Mouse (Mus musculus): ENCODE data around the gene Ccdc116. TPM values are rescaled to one million over a fixed set of nuclear protein-coding genes. Genes with fewer than 3 reads are reported as not detected.

Ccdc116 gene
- total and polyA plus RNA-seq, 3 experiments: 4.4 to 9.7 (median 8.9) TPM

DNA sequence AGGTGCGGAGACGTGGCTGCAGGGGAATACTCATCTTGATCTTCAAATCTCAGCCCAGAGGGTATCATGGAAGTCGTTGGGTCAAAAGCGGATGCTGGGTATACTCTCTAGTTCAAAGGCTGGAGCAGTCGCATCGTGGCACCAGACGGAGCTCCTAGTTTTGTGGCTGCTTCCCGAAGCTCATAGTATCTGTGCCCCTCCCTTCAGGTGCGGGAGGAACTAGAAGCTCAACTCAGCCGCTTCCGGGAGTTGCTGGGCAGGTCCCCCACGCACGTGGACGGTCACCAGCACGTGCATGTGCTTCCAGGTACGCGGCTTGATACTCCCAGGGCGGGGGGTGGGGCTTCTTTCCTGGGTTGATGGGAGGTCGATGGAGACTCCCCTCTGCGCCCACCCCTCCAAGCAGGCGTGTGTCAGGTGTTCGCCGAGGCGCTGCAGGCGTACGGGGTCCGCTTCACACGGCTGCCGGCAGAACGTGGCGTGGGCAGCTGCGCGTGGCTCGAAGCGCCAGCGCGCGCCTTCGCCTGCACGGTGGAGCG is 431 bp upstream of the Ccdc116 start (continued):
- TF ChIP-seq KAT2A (IDR thresholded peaks at IDR 0.05; ENCODE audit: insufficient replicate concordance, low read length): 0 out of 2 replicates have a peak, but pooled peaks have one; percentile 8
- TF ChIP-seq ZKSCAN1 (IDR thresholded peaks at IDR 0.05; ENCODE audit: borderline replicate concordance, low read depth, low read length): no peak
- peak; percentile 33; the same call in 1 of the 2 replicates for TF ChIP-seq SIN3A (IDR thresholded peaks at IDR 0.05; ENCODE audit: low read length)
- TF ChIP-seq HCFC1 (IDR thresholded peaks at IDR 0.05; ENCODE audit: low read depth, low read length): no peak; the same call in 1 of the 2 replicates

DNA sequence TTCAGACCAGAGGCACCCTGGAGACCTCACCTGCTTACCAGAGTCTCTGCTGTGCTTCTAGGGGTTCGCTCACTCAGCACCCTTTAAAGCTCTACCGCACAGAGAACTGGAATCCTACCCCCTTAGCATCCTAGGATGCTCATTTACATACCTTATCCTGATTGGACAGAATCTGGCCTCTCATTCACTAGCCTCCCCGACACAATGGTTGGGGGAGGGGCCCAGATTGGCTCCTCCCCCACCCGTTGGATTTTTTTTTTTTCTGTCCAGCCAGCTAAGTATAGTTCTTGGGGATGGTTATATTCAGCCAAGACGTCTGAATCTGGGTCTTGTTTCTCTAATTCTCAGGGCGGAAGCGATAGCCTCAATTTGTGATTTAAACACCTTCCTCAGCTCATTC is 2.7 kb downstream of the Ccdc116 start, which contains the start of gene Ydjc:
Gene Ydjc (plus strand): TSS at position 283 of the 400 bp plus-strand sequence.
- H3K4me3 ChIP-seq (replicated peaks in 1 of 3; ENCODE audit: low read depth in 2 of 3, low read length in 2 of 3, poor library complexity in 1 of 3): no peak within 1 kb of the TSS
- H3K4me2 ChIP-seq (ENCODE audit: insufficient read depth, low read depth, poor library complexity, severe bottlenecking): no peak within 1 kb of the TSS
- TF ChIP-seq ZNF384 (IDR thresholded peaks at IDR 0.05; ENCODE audit: low read depth, low read length) (peak; percentile 79), MXI1 (IDR thresholded peaks at IDR 0.05; ENCODE audit: low read depth, low read length) (no peak), CHD2 (IDR thresholded peaks at IDR 0.05; ENCODE audit: low read length) (peak; percentile 41; the same call in 1 of the 2 replicates)
- in situ Hi-C loops (cut with MboI; ENCODE audit: low pct_ligation_motif_present, low pct_unique_long_range_greater_than_20kb, low sequenced_read_pairs): no loop called here
- no peaks in the 10 kb centered on the region for H3K27me3 ChIP-seq (replicated peaks)
- DNase-seq (ENCODE audit: extremely low read depth): peak; percentile 59
- H3K27ac ChIP-seq (ENCODE audit: insufficient read depth, low read depth): no peak within 1 kb of the TSS
- dilution Hi-C loops (cut with MboI; ENCODE audit: extremely low pct_ligation_motif_present, extremely low pct_unique_long_range_greater_than_20kb, low sequenced_read_pairs): no loop called here
- H3K79me2 ChIP-seq (replicated peaks; ENCODE audit: control insufficient read depth, extremely low read depth, insufficient read depth, poor library complexity, severe bottlenecking): peaks cover 4% of the 10 kb centered on the region; the same call in 1 of the 2 replicates
- no peaks in the 10 kb centered on the region for H3K9me3 ChIP-seq (replicated peaks; ENCODE audit: low read length)
- H3K4me1 ChIP-seq (ENCODE audit: control insufficient read depth in 1 of 2, insufficient read depth in 2 of 2): peaks cover 7 to 33% of the 10 kb centered on the region in 2 experiments
- H3K9ac ChIP-seq (ENCODE audit: insufficient read depth, low read depth): no peak within 1 kb of the TSS
- H3K36me3 ChIP-seq (replicated peaks in 1 of 2; ENCODE audit: control insufficient read depth in 1 of 2, insufficient read depth in 1 of 2, low read length in 1 of 2): peaks cover 0 to 41% of the 10 kb centered on the region in 2 experiments

DNA sequence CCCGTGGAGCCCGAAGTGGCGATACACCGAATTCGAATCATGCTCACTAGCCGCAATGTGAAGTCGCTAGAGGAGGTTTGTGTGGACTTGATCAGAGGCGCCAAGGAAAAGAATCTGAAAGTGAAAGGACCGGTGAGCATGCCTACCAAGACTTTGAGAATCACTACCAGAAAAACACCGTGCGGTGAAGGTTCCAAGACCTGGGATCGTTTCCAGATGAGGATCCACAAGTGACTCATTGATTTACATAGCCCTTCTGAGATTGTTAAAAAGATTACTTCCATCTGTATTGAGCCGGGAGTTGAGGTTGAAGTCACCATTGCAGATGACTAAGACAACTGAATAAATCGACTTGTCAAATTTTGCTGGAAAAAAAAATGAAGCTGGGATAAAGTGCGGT is 9.7 kb downstream of the Ccdc116 start:
- no peak for TF ChIP-seq CTCF (conservative IDR thresholded peaks at IDR 0.05 in 1 of 2, IDR thresholded peaks at IDR 0.05 in 1 of 2; ENCODE audit: low read depth in 2 of 2, low read length in 2 of 2)
- TF ChIP-seq RCOR1 (conservative IDR thresholded peaks at IDR 0.05; ENCODE audit: low read depth, low read length): no peak
- no peak for TF ChIP-seq NELFE (IDR thresholded peaks at IDR 0.05; ENCODE audit: low read depth, low read length)
- TF ChIP-seq HCFC1 (IDR thresholded peaks at IDR 0.05; ENCODE audit: low read depth, low read length): no peak
- TF ChIP-seq SIN3A (IDR thresholded peaks at IDR 0.05; ENCODE audit: low read length): no peak
- no peak for TF ChIP-seq MXI1 (IDR thresholded peaks at IDR 0.05; ENCODE audit: low read depth, low read length)
- no peak for TF ChIP-seq USF1 (IDR thresholded peaks at IDR 0.05; ENCODE audit: low read depth, low read length)
- no peak for TF ChIP-seq CHD2 (IDR thresholded peaks at IDR 0.05; ENCODE audit: low read length)
- no peak for TF ChIP-seq BHLHE40 (IDR thresholded peaks at IDR 0.05; ENCODE audit: low read depth, low read length)
- TF ChIP-seq SMC3 (IDR thresholded peaks at IDR 0.05; ENCODE audit: low read depth, low read length): no peak
- TF ChIP-seq POLR2A (IDR thresholded peaks at IDR 0.05; ENCODE audit: low read depth, low read length): no peak
- TF ChIP-seq ZC3H11A (IDR thresholded peaks at IDR 0.05; ENCODE audit: low read depth, low read length): no peak
- no peak for TF ChIP-seq EP300 (IDR thresholded peaks at IDR 0.05; ENCODE audit: low read length)
- no peak for TF ChIP-seq ELF1 (IDR thresholded peaks at IDR 0.05; ENCODE audit: low read depth, low read length)
- no peak for TF ChIP-seq USF2 (conservative IDR thresholded peaks at IDR 0.05; ENCODE audit: low read depth, low read length)
- no peak for TF ChIP-seq E2F4 (IDR thresholded peaks at IDR 0.05; ENCODE audit: insufficient replicate concordance, low read depth, low read length)
- in situ Hi-C loops (cut with MboI; ENCODE audit: low pct_ligation_motif_present, low pct_unique_long_range_greater_than_20kb, low sequenced_read_pairs): no loop called here

More for the DNA sequence above, 9.7 kb downstream of the Ccdc116 start:
- Histone ChIP-seq H3K36me3 (replicated peaks in 1 of 2; ENCODE audit: control insufficient read depth in 1 of 2, insufficient read depth in 1 of 2, low read length in 1 of 2) (peaks cover 0 to 16% of the 10 kb centered on the region in 2 experiments), H3K79me2 (replicated peaks; ENCODE audit: control insufficient read depth, extremely low read depth, insufficient read depth, poor library complexity, severe bottlenecking) (no peaks in the 10 kb centered on the region), H3K27me3 (replicated peaks) (no peaks in the 10 kb centered on the region), H3K9me3 (replicated peaks; ENCODE audit: low read length) (no peaks in the 10 kb centered on the region), H3K4me2 (ENCODE audit: insufficient read depth, low read depth, poor library complexity, severe bottlenecking) (no peak overlapping the region), H3K4me1 (ENCODE audit: control insufficient read depth in 1 of 2, insufficient read depth in 2 of 2) (peaks cover 3 to 9% of the 10 kb centered on the region in 2 experiments), H3K27ac (ENCODE audit: insufficient read depth, low read depth) (no peak overlapping the region), H3K9ac (ENCODE audit: insufficient read depth, low read depth) (no peak overlapping the region), H3K4me3 (replicated peaks in 1 of 3; ENCODE audit: low read depth in 2 of 3, low read length in 2 of 3, poor library complexity in 1 of 3) (no peak overlapping the region)
- DNase-seq (ENCODE audit: extremely low read depth): no peak
- dilution Hi-C loops (cut with MboI; ENCODE audit: extremely low pct_ligation_motif_present, extremely low pct_unique_long_range_greater_than_20kb, low sequenced_read_pairs): no loop called here
